In the genomic region with DNA sequence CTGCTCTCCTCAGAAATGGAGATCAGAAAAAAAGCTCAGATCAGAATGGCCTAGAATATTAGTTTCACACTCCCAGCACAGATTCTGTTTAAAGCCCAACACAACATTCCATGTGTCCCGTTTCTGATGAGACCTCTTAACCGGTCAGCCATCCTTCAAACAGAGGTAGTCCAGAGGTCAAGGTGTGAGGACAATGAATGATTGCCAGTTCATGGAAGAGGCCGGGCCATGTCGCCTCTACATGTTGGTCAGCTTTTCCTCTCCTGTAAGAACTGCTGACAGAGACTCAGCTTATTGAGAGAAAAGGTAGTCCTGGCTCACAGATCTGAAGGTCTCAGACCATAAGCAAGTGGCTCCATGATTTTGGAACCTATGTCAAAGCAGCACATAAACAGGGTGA, we compare ENCODE assay signal across 20 mouse cellular contexts. TPM values are rescaled to one million over a fixed set of nuclear protein-coding genes. Genes with fewer than 3 reads are reported as not detected.
"Had no signal": no experiment of that assay in that cellular context is flagged by ENCODE, and none has a peak within 500 bp of the region (broad histone marks: within the 10 kb centered on the region; RNA-seq: fewer than 3 reads in every experiment).

No protein-coding gene starts in this region.

- H3K9ac ChIP-seq: lung, embryonic 14.5 days; midbrain, embryonic 12.5 days; neural tube, embryonic 13.5 days; neural tube, embryonic 15.5 days had no signal

- H3K36me3 ChIP-seq: midbrain, embryonic 12.5 days; neural tube, embryonic 13.5 days; neural tube, embryonic 15.5 days had no signal

- H3K27ac ChIP-seq: midbrain, embryonic 12.5 days; neural tube, embryonic 13.5 days; neural tube, embryonic 15.5 days had no signal

- H3K9me3 ChIP-seq: midbrain, embryonic 10.5 days; midbrain, embryonic 12.5 days; neural tube, embryonic 13.5 days; neural tube, embryonic 15.5 days had no signal

- H3K4me2 ChIP-seq: lung, embryonic 14.5 days; midbrain, embryonic 12.5 days; neural tube, embryonic 13.5 days; neural tube, embryonic 15.5 days had no signal

- DNase-seq: lung, adult 18-20 months; lung, embryonic 14.5 days; lung, postnatal 10 days; lung, postnatal 4 days; midbrain, embryonic 14.5 days; retina, postnatal 1 day; right cerebral cortex, adult 18-20 months; right cerebral cortex, postnatal 25 days; right cerebral cortex, postnatal 4 days; spleen, adult 18-20 months; thymus, adult 18-20 months; thymus, postnatal 14 days; thymus, postnatal 36 days had no signal

- H3K27me3 ChIP-seq: midbrain, embryonic 12.5 days; neural tube, embryonic 13.5 days; neural tube, embryonic 15.5 days had no signal

- H3K4me3 ChIP-seq: midbrain, embryonic 10.5 days; midbrain, embryonic 12.5 days; myocyte; neural tube, embryonic 13.5 days; neural tube, embryonic 15.5 days had no signal

- ATAC-seq: midbrain, embryonic 16.5 days had no signal

RNA-seq across cellular contexts. Expression of gene Txlnb, which starts 33.2 kb away (rescaled TPM):
- polyA plus RNA-seq: small intestine, adult 2 months had no signal
